Comparison of ENCODE assay signal across 7 mouse cellular contexts in the genomic region with DNA sequence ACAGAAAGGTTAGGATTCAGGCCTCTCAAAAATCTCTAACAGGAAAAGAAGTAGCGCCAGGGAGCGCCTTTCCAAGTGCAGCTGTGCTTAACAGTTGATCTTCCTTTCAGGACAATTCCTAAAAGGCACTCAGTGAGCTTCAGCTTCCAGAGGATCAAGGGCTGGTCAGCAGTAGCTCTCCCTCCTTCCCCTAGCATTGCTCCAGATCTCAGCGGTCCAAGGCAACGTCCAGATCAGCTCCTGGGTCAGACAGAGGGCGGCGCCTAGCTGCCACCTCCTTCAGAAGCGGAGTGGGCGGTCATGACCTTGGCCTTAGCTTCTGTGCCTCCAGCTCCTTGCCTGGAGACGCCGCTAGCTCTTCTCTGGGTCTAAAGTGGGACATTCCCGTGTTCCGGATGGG. TPM values are rescaled to one million over a fixed set of nuclear protein-coding genes. Genes with fewer than 3 reads are reported as not detected.
DNase-seq lines count a peak whose midpoint lies in the region; TF ChIP-seq lines count a peak whose summit lies in the region.

No protein-coding gene starts in this region.

- no peak overlapping the region for H3K27ac ChIP-seq in embryonic fibroblast, embryonic 13.5 days (ENCODE audit: insufficient read depth, low read length)

- no peak overlapping the region for H3K4me3 ChIP-seq in embryonic fibroblast, embryonic 13.5 days (ENCODE audit: insufficient read depth, low read length)

- TF ChIP-seq CTCF in embryonic fibroblast, embryonic 13.5 days (IDR thresholded peaks at IDR 0.05; ENCODE audit: borderline replicate concordance, insufficient read depth, low read length): 0 out of 2 replicates have a peak, but pooled peaks have one; percentile 4

- H3K4me1 ChIP-seq in embryonic fibroblast, embryonic 13.5 days (ENCODE audit: control insufficient read depth, insufficient read depth, low read length): no peaks in the 10 kb centered on the region; the same call in 1 of the 2 replicates

- peak; percentile 81 for DNase-seq in ovary, adult 18-20 months (ENCODE audit: low spot score)
- no peak for DNase-seq in ovary, postnatal 14 days (ENCODE audit: low spot score)
- peak; percentile 69 to 73 for DNase-seq in heart, postnatal 14 days
- DNase-seq in lung, postnatal 10 days: peak; percentile 65
- DNase-seq in right cerebral cortex, postnatal 36 days (ENCODE audit: low spot score in 2 of 2): no peak
- no peak for DNase-seq in right cerebral cortex, adult 18-20 months

- no peak for TF ChIP-seq POLR2A in embryonic fibroblast, embryonic 13.5 days (IDR thresholded peaks at IDR 0.05; ENCODE audit: low read depth, low read length)

- intact Hi-C loops in heart, postnatal 14 days (cut with DNase I): loop anchor here (5.0 to 10.0 kb wide), 4 partner anchors 153 to 688 kb away; no protein-coding TSS in a partner anchor

RNA-seq across cellular contexts. Expression of a gene that starts 18.3 kb away (rescaled TPM):
- polyA plus RNA-seq in embryonic fibroblast, embryonic 13.5 days (2011; ENCODE audit: insufficient read length, low read depth, missing spikeins): 22.0 and 53.0 TPM in 2 replicates
- total RNA-seq in heart, postnatal 14 days (2021): 100 to 1,000 TPM; 159 to 170 TPM

RNA-seq across cellular contexts. Expression of a gene that starts 23.6 kb away (rescaled TPM):
- 0.77 TPM in 1 of 2 replicates, not detected in the other for polyA plus RNA-seq in embryonic fibroblast, embryonic 13.5 days (2011; ENCODE audit: insufficient read length, low read depth, missing spikeins)
- not detected for total RNA-seq in heart, postnatal 14 days (2021)

Comparison
In these comparisons a context has a peak if more than half of its experiments do, and no peak if none do; other contexts are left out.
1. DNase-seq: peak in ovary, adult 18-20 months (single experiment), heart, postnatal 14 days (2 of 2) and lung, postnatal 10 days (single experiment); none in ovary, postnatal 14 days (single experiment), right cerebral cortex, postnatal 36 days (0 of 2) and right cerebral cortex, adult 18-20 months (single experiment).